Mouse (Mus musculus) heart, postnatal 0 days (tissue): ENCODE data around the gene Pdgfa.

Experiments used
- CTCF ChIP-seq: IDR thresholded peaks from 2 replicates; pipeline ENCODE4 v1.5.1; 2016; ENCODE audit warnings: antibody characterized with exemption, control low read depth, low read depth
- EP300 ChIP-seq: IDR thresholded peaks from 2 replicates; pipeline ENCODE4 v1.6.1; 2016; ENCODE audit warnings: antibody characterized with exemption, low read depth

GRCm38 (mm10) chr5:138980608-138981007, 16.6 kb downstream of the Pdgfa start:
- no peak for TF ChIP-seq EP300
- TF ChIP-seq CTCF: no peak
